Mouse (Mus musculus) liver, postnatal 0 days (tissue): Measurements from ENCODE around the gene Svep1. TPM values are rescaled to one million over a fixed set of nuclear protein-coding genes. Genes with fewer than 3 reads are reported as not detected.

Source experiments
- ATAC-seq: fragments of 200-750 bp; cut with Nextera tagmentation; 2 replicates; pipeline ENCODE4 v1.8.0; 2017; ENCODE audit warnings: mild to moderate bottlenecking, moderate library complexity
- DNase-seq: peaks from one replicate; pipeline ENCODE4 v3.0.0-alpha.2; 2016
- H3K27ac ChIP-seq: fragments of 300-500 bp; sonication (generic); 2 replicates; pipeline ENCODE4 v1.5.1; 2014; ENCODE audit warnings: antibody characterized with exemption, moderate library complexity, mild to moderate bottlenecking, low read depth
- H3K27me3 ChIP-seq: fragments of 300-500 bp; sonication (generic); 2 replicates; pipeline ENCODE4 v1.6.1; 2014; ENCODE audit warnings: low read length, control low read depth, mixed read lengths; ENCODE audit not compliant: insufficient read depth
- H3K36me3 ChIP-seq: fragments of 300-500 bp; sonication (generic); replicated peaks from 2 replicates; pipeline ENCODE4 v1.6.1; 2014; ENCODE audit warnings: mild to moderate bottlenecking, control low read depth, low read length, moderate library complexity, mixed read lengths; ENCODE audit not compliant: insufficient read depth
- H3K4me1 ChIP-seq: fragments of 300-500 bp; sonication (generic); 2 replicates; pipeline ENCODE4 v1.6.1; 2014; ENCODE audit warnings: antibody characterized with exemption, mild to moderate bottlenecking, control low read depth; ENCODE audit not compliant: insufficient read depth
- H3K4me2 ChIP-seq: fragments of 300-500 bp; sonication (generic); 2 replicates; pipeline ENCODE4 v1.6.1; 2014; ENCODE audit warnings: low read depth, mild to moderate bottlenecking, low read length, moderate library complexity, mixed read lengths
- H3K4me3 ChIP-seq: fragments of 300-500 bp; sonication (generic); 2 replicates; pipeline ENCODE4 v1.5.1; 2014; ENCODE audit warnings: low read depth, low read length
- H3K9ac ChIP-seq: fragments of 300-500 bp; sonication (generic); replicated peaks from 2 replicates; pipeline ENCODE4 v1.6.1; 2014; ENCODE audit warnings: mild to moderate bottlenecking, moderate library complexity
- H3K9me3 ChIP-seq: fragments of 300-500 bp; sonication (generic); 2 replicates; pipeline ENCODE4 v1.6.1; 2016; ENCODE audit warnings: mild to moderate bottlenecking, control low read depth, low read length, mixed read lengths
- CTCF ChIP-seq: sonication (generic); IDR thresholded peaks from 2 replicates; pipeline ENCODE4 v1.5.1; 2016; ENCODE audit warnings: antibody characterized with exemption, low read depth
- EP300 ChIP-seq: IDR thresholded peaks from 2 replicates; pipeline ENCODE4 v1.6.1; 2016; ENCODE audit warnings: antibody characterized with exemption, low read depth, mild to moderate bottlenecking
- WGBS: fragments of 180-500 bp; shearing (Covaris S2); extraction: QIAGEN DNeasy Blood & Tissue Kit; methylation state at CpG from one replicate; pipeline ENCODE4 v1.1.7; 2014; ENCODE audit not compliant: insufficient replicate concordance; 5-methylcytosine and 5-hydroxymethylcytosine counted together
- polyA plus RNA-seq: library from polyadenylated mRNA; unstranded; fragments of >200 nt; fragmentation: Nextera tagmentation; extraction: Ambion mirVana; gene quantifications from 2 replicates; pipeline ENCODE4 v1.2.1, GENCODE M21; 2015

The Svep1 gene
- polyA plus RNA-seq, 1 experiment from 2014 or later, result 0.12 TPM

- Histone ChIP-seq H3K36me3 (no peaks in the 10 kb centered on the region), H3K27me3 (no peaks in the 10 kb centered on the region), H3K9ac (no peak overlapping the region), H3K4me3 (no peak overlapping the region), H3K4me1 (no peaks in the 10 kb centered on the region), H3K9me3 (no peaks in the 10 kb centered on the region), H3K4me2 (no peak overlapping the region), H3K27ac (no peak overlapping the region)
- DNase-seq (no peak), ATAC-seq (no peak)
- WGBS, result 51% methylated on average over 2 of the region's 2 CpGs
- no peak for TF ChIP-seq EP300
- no peak for TF ChIP-seq CTCF
Observed at GRCm38 (mm10) chr4:58064721-58065120, 141.9 kb downstream of the Svep1 start.

- H3K4me2 ChIP-seq, result no peak overlapping the region
- WGBS, result 62% methylated on average over 1 of the region's 1 CpGs
Observed at GRCm38 (mm10) chr4:58062933-58063332, 143.7 kb downstream of the Svep1 start.

GRCm38 (mm10) chr4:58055653-58056052 is 151.0 kb downstream of the Svep1 start:
- DNase-seq (no peak), ATAC-seq (no peak)
- Histone ChIP-seq H3K4me3 (no peak overlapping the region), H3K27me3 (no peaks in the 10 kb centered on the region), H3K9ac (no peak overlapping the region), H3K36me3 (no peaks in the 10 kb centered on the region), H3K9me3 (no peaks in the 10 kb centered on the region), H3K27ac (no peak overlapping the region), H3K4me1 (no peaks in the 10 kb centered on the region), H3K4me2 (no peak overlapping the region)
- TF ChIP-seq EP300 (no peak), CTCF (no peak)

More at GRCm38 (mm10) chr4:58062933-58063332, 143.7 kb downstream of the Svep1 start:
- no peak for TF ChIP-seq EP300
- TF ChIP-seq CTCF, result no peak
- Histone ChIP-seq H3K27ac (no peak overlapping the region), H3K4me1 (no peaks in the 10 kb centered on the region), H3K36me3 (no peaks in the 10 kb centered on the region), H3K4me3 (no peak overlapping the region), H3K27me3 (no peaks in the 10 kb centered on the region), H3K9me3 (no peaks in the 10 kb centered on the region), H3K9ac (no peak overlapping the region)
- no peak for DNase-seq
- ATAC-seq, result no peak

GRCm38 (mm10) chr4:58054441-58054840 is 152.2 kb downstream of the Svep1 start:
- Histone ChIP-seq H3K9me3 (no peaks in the 10 kb centered on the region), H3K36me3 (no peaks in the 10 kb centered on the region), H3K4me1 (no peaks in the 10 kb centered on the region), H3K4me3 (no peak overlapping the region), H3K9ac (no peak overlapping the region), H3K4me2 (no peak overlapping the region), H3K27me3 (no peaks in the 10 kb centered on the region), H3K27ac (no peak overlapping the region)
- WGBS, result 61% methylated on average over 5 of the region's 5 CpGs
- ATAC-seq (no peak), DNase-seq (no peak)
- TF ChIP-seq EP300 (no peak), CTCF (no peak)

- no peak for DNase-seq
- TF ChIP-seq CTCF, result no peak
- no peak for TF ChIP-seq EP300
- no peak for ATAC-seq
Observed at GRCm38 (mm10) chr4:58050746-58051145, 155.9 kb downstream of the Svep1 start.

GRCm38 (mm10) chr4:58050276-58050675 is 156.4 kb downstream of the Svep1 start:
- DNase-seq, result no peak
- Histone ChIP-seq H3K4me2 (no peak overlapping the region), H3K9ac (no peak overlapping the region), H3K4me1 (no peaks in the 10 kb centered on the region), H3K27me3 (no peaks in the 10 kb centered on the region), H3K4me3 (no peak overlapping the region), H3K9me3 (no peaks in the 10 kb centered on the region), H3K36me3 (no peaks in the 10 kb centered on the region), H3K27ac (no peak overlapping the region)
- 51% methylated on average over 8 of the region's 8 CpGs for WGBS
- no peak for TF ChIP-seq CTCF
- ATAC-seq, result no peak

More at GRCm38 (mm10) chr4:58050746-58051145, 155.9 kb downstream of the Svep1 start:
- H3K4me1 ChIP-seq, result no peaks in the 10 kb centered on the region
- H3K27ac ChIP-seq, result no peak overlapping the region
- 42% methylated on average over 8 of the region's 8 CpGs for WGBS
- no peak overlapping the region for H3K4me3 ChIP-seq
- no peaks in the 10 kb centered on the region for H3K9me3 ChIP-seq
- no peaks in the 10 kb centered on the region for H3K27me3 ChIP-seq
- H3K36me3 ChIP-seq, result no peaks in the 10 kb centered on the region
- H3K9ac ChIP-seq, result no peak overlapping the region
- no peak overlapping the region for H3K4me2 ChIP-seq

- Histone ChIP-seq H3K4me3 (no peak overlapping the region), H3K4me2 (no peak overlapping the region), H3K4me1 (no peaks in the 10 kb centered on the region), H3K27ac (no peak overlapping the region), H3K9ac (no peak overlapping the region), H3K27me3 (no peaks in the 10 kb centered on the region), H3K9me3 (no peaks in the 10 kb centered on the region), H3K36me3 (no peaks in the 10 kb centered on the region)
- DNase-seq (no peak), ATAC-seq (no peak)
- 87% methylated on average over 6 of the region's 6 CpGs for WGBS
- no peak for TF ChIP-seq EP300
- TF ChIP-seq CTCF, result no peak
Observed at GRCm38 (mm10) chr4:58044833-58045232, 161.8 kb downstream of the Svep1 start.
